Mouse (Mus musculus): ENCODE data around the gene Acot8. TPM values are rescaled to one million over a fixed set of nuclear protein-coding genes. Genes with fewer than 3 reads are reported as not detected.

Gene Acot8
- polyA plus RNA-seq (2015; fragmentation: Illumina TruSeq; extraction: RNeasy Lipid Tissue Mini Kit (QIAGEN cat#74804); ENCODE audit: low read depth, low replicate concordance): 20.2 TPM

GRCm38 (mm10) chr2:164804533-164805331 lies at the start of gene Acot8, which contains the start of gene Zswim3:
Acot8 (minus strand) TSS chr2:164804882.
Zswim3 (plus strand) TSS chr2:164805098.

GRCm38 (mm10) chr2:164833314-164833959 lies 28.8 kb upstream of the Acot8 start, which contains the start of gene Neurl2:
Neurl2 (minus strand) TSS chr2:164833456.

GRCm38 (mm10) chr2:164832748-164833301 lies 28.1 kb upstream of the Acot8 start, which contains the start of gene Ctsa:
Ctsa (plus strand) TSS chr2:164832873.

DNA sequence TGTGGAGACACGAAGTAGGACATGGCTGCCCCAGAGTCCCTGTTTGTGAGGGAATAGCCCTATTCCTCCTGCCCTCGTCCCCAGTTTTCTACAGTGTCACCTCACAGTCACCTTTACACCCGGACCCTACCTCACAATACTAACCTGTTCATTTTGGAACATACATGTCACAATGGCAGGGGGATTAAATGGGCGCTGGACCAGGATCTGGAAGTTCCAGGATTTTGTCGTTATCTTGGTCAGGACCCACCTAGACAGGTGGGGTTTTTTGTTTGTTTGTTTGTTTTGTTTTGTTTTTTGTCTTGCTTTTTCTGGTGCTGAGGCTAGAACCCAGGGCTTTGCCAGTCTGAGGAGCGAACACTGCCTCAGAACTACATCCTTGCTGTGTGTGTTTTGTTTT lies 23.8 kb upstream of the Acot8 start, which contains the start of gene Spata25:
Gene Spata25, minus strand, starts transcription at position 101 of the 400 bp plus-strand sequence.

GRCm38 (mm10) chr2:164822636-164823165 lies 18.0 kb upstream of the Acot8 start, which contains the start of gene Zswim1:
Zswim1 (plus strand) TSS chr2:164822686.

DNA sequence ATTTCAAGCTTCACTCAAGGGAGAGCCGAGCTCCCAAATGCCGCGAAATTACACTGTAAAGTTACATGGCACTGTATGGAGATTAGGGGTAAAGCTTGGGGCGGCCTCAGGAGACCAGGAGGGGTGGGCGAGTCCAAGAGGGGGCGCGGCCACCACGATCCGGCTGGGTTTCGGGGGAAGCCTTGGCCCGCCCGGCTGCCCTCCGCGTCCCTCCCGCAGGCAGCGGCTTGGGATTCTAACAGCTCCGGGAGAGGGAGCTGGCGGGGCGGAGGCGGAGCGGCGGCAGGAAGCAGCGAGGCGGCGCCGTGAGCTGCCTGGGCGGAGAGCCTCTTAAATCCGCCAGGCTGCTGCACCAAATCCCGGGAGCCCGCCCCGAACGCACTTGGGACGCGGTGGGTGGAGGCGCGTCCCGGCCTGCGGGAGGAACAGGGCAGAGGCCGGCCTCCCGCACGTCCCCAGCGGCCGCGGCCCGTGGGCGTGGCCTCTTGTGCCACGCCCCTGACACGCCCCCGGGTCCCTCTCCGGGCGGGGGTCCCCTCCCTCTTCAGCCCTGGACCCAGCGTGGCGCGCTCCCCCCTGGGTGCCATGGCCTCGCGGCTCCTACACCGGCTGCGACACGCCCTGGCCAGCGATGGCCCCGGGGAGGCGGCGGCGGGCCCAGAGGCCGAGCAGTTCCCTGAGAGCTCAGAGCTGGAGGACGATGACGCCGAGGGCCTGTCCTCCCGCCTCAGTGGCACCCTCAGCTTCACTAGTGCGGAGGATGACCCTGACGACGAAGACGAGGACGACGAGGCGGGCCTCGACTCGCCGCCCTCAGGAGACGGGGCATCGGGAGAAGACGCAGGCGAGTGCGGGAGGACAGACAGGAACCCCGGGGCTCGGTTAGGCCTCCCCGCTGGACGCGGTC lies 18.9 kb downstream of the Acot8 start, which contains the start of gene Snx21:
Gene Snx21, plus strand, starts transcription at position 343 of the 907 bp plus-strand sequence.

DNA sequence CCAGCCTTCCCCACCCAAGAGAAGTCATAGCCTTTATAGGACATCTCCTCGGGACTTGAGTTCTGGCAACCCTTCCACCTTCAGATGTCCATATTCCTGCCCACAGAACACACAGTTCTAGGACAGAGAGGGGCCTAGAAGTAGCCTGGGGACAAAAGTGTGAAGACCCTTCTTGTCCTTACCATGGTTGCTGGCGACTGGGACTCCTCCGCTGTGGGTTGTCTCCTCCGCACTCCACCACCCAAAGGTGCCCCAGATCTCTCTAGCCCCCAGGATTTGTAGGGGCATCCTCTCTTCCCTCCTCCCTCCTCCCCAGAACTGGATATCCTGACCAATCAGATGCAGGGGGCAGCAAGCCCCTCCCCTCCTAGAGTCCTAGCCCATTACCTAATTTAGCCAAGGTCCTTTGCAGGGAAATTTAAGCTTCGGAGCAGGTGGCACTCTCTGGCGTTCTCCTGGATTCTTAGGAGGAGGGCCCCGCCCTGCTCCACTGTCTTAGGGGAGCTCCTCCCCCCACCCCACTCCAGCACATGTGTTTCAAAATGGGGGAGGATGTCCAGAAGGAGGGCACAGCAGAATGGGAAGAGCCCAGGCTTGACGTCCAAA lies 25.1 kb downstream of the Acot8 start, which contains the start of gene Tnnc2:
Gene Tnnc2, minus strand, starts transcription at position 487 of the 606 bp plus-strand sequence.

GRCm38 (mm10) chr2:164769258-164770037 lies 35.2 kb downstream of the Acot8 start, which contains the start of gene Ube2c:
Ube2c (plus strand) TSS chr2:164769898.

DNA sequence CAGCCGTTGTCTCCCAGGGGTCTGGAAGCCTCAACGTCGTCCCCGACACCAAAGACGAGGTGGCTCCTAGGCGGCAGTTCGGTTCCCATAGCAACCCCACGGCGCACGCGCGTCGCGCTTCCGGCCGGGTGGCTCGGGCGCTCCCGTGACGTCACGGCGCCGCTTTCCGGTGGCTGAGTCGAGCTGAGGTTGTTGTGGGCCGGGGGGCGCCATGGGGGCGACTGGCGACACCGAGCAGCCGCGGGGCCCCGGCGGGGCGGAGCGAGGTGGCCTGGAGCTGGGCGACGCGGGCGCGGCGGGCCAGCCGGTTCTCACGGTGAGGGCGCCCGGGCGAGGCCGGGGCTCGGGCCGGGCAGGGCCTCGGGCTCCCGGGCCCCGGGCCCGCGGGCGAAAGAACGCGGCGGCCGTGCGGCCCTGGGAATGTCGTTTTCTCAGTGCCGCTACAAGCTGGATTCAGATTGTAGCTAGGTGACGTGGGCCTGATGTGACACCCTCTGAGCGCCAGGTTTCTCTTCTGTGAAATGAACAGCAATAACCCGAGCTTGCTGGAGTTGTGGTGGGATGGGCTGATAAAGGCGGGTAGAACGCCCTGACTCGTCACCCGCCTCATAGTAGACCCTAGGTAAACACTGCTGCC lies 58.7 kb downstream of the Acot8 start, which contains the start of the genes Wfdc3 and Dnttip1:
Gene Wfdc3, minus strand, starts transcription at position 89 of the 637 bp plus-strand sequence.
Gene Dnttip1, plus strand, starts transcription at position 141 of the 637 bp plus-strand sequence.

Other genes starting within 250 kb of the Acot8 start
- gene Wfdc2, start 242.5 kb downstream of the Acot8 start, polyA plus RNA-seq (2015; fragmentation: Illumina TruSeq; extraction: RNeasy Lipid Tissue Mini Kit (QIAGEN cat#74804); ENCODE audit: low read depth, low replicate concordance): 2.5 TPM
- not detected for gene Spint3, start 231.4 kb downstream of the Acot8 start, polyA plus RNA-seq (2015; fragmentation: Illumina TruSeq; extraction: RNeasy Lipid Tissue Mini Kit (QIAGEN cat#74804); ENCODE audit: low read depth, low replicate concordance)
- gene Wfdc6a, start 219.4 kb downstream of the Acot8 start, polyA plus RNA-seq (2015; fragmentation: Illumina TruSeq; extraction: RNeasy Lipid Tissue Mini Kit (QIAGEN cat#74804); ENCODE audit: low read depth, low replicate concordance): not detected
- not detected for gene Eppin, start 211.3 kb downstream of the Acot8 start, polyA plus RNA-seq (2015; fragmentation: Illumina TruSeq; extraction: RNeasy Lipid Tissue Mini Kit (QIAGEN cat#74804); ENCODE audit: low read depth, low replicate concordance)
- not detected for gene Wfdc6b, start 191.4 kb downstream of the Acot8 start, polyA plus RNA-seq (2015; fragmentation: Illumina TruSeq; extraction: RNeasy Lipid Tissue Mini Kit (QIAGEN cat#74804); ENCODE audit: low read depth, low replicate concordance)
- gene Wfdc8, start 191.3 kb downstream of the Acot8 start, polyA plus RNA-seq (2015; fragmentation: Illumina TruSeq; extraction: RNeasy Lipid Tissue Mini Kit (QIAGEN cat#74804); ENCODE audit: low read depth, low replicate concordance): not detected
- gene Wfdc16, start 166.1 kb downstream of the Acot8 start, polyA plus RNA-seq (2015; fragmentation: Illumina TruSeq; extraction: RNeasy Lipid Tissue Mini Kit (QIAGEN cat#74804); ENCODE audit: low read depth, low replicate concordance): not detected
- not detected for gene Wfdc10, start 148.8 kb downstream of the Acot8 start, polyA plus RNA-seq (2015; fragmentation: Illumina TruSeq; extraction: RNeasy Lipid Tissue Mini Kit (QIAGEN cat#74804); ENCODE audit: low read depth, low replicate concordance)
- not detected for gene Wfdc9, start 148.3 kb downstream of the Acot8 start, polyA plus RNA-seq (2015; fragmentation: Illumina TruSeq; extraction: RNeasy Lipid Tissue Mini Kit (QIAGEN cat#74804); ENCODE audit: low read depth, low replicate concordance)
- not detected for gene Wfdc11, start 130.8 kb downstream of the Acot8 start, polyA plus RNA-seq (2015; fragmentation: Illumina TruSeq; extraction: RNeasy Lipid Tissue Mini Kit (QIAGEN cat#74804); ENCODE audit: low read depth, low replicate concordance)
- not detected for gene Wfdc13, start 119.8 kb downstream of the Acot8 start, polyA plus RNA-seq (2015; fragmentation: Illumina TruSeq; extraction: RNeasy Lipid Tissue Mini Kit (QIAGEN cat#74804); ENCODE audit: low read depth, low replicate concordance)
- gene Spint4, start 106.4 kb downstream of the Acot8 start, polyA plus RNA-seq (2015; fragmentation: Illumina TruSeq; extraction: RNeasy Lipid Tissue Mini Kit (QIAGEN cat#74804); ENCODE audit: low read depth, low replicate concordance): not detected
- not detected for gene Spint5, start 89.6 kb downstream of the Acot8 start, polyA plus RNA-seq (2015; fragmentation: Illumina TruSeq; extraction: RNeasy Lipid Tissue Mini Kit (QIAGEN cat#74804); ENCODE audit: low read depth, low replicate concordance)
- 3.3 TPM for gene Wfdc3, start 59.0 kb downstream of the Acot8 start, polyA plus RNA-seq (2015; fragmentation: Illumina TruSeq; extraction: RNeasy Lipid Tissue Mini Kit (QIAGEN cat#74804); ENCODE audit: low read depth, low replicate concordance)
- gene Dnttip1, start 58.9 kb downstream of the Acot8 start, polyA plus RNA-seq (2015; fragmentation: Illumina TruSeq; extraction: RNeasy Lipid Tissue Mini Kit (QIAGEN cat#74804); ENCODE audit: low read depth, low replicate concordance): 27.1 TPM
- gene Ube2c, start 35.0 kb downstream of the Acot8 start, polyA plus RNA-seq (2015; fragmentation: Illumina TruSeq; extraction: RNeasy Lipid Tissue Mini Kit (QIAGEN cat#74804); ENCODE audit: low read depth, low replicate concordance): 1.4 TPM
- 2.1 TPM for gene Tnnc2, start 24.9 kb downstream of the Acot8 start, polyA plus RNA-seq (2015; fragmentation: Illumina TruSeq; extraction: RNeasy Lipid Tissue Mini Kit (QIAGEN cat#74804); ENCODE audit: low read depth, low replicate concordance)
- 39.8 TPM for gene Snx21, start 19.1 kb downstream of the Acot8 start, polyA plus RNA-seq (2015; fragmentation: Illumina TruSeq; extraction: RNeasy Lipid Tissue Mini Kit (QIAGEN cat#74804); ENCODE audit: low read depth, low replicate concordance)
- gene Zswim3, start 216 bp upstream of the Acot8 start, polyA plus RNA-seq (2015; fragmentation: Illumina TruSeq; extraction: RNeasy Lipid Tissue Mini Kit (QIAGEN cat#74804); ENCODE audit: low read depth, low replicate concordance): 6.9 TPM
- gene Zswim1, start 17.8 kb upstream of the Acot8 start, polyA plus RNA-seq (2015; fragmentation: Illumina TruSeq; extraction: RNeasy Lipid Tissue Mini Kit (QIAGEN cat#74804); ENCODE audit: low read depth, low replicate concordance): 18.1 TPM
- gene Spata25, start 23.7 kb upstream of the Acot8 start, polyA plus RNA-seq (2015; fragmentation: Illumina TruSeq; extraction: RNeasy Lipid Tissue Mini Kit (QIAGEN cat#74804); ENCODE audit: low read depth, low replicate concordance): not detected
- gene Ctsa, start 28.0 kb upstream of the Acot8 start, polyA plus RNA-seq (2015; fragmentation: Illumina TruSeq; extraction: RNeasy Lipid Tissue Mini Kit (QIAGEN cat#74804); ENCODE audit: low read depth, low replicate concordance): 111 TPM
- gene Neurl2, start 28.6 kb upstream of the Acot8 start, polyA plus RNA-seq (2015; fragmentation: Illumina TruSeq; extraction: RNeasy Lipid Tissue Mini Kit (QIAGEN cat#74804); ENCODE audit: low read depth, low replicate concordance): 2.1 TPM
- gene Pltp, start 52.8 kb upstream of the Acot8 start, polyA plus RNA-seq (2015; fragmentation: Illumina TruSeq; extraction: RNeasy Lipid Tissue Mini Kit (QIAGEN cat#74804); ENCODE audit: low read depth, low replicate concordance): 91.8 TPM
- 38.3 TPM for gene Pcif1, start 74.4 kb upstream of the Acot8 start, polyA plus RNA-seq (2015; fragmentation: Illumina TruSeq; extraction: RNeasy Lipid Tissue Mini Kit (QIAGEN cat#74804); ENCODE audit: low read depth, low replicate concordance)
- 15.6 TPM for gene Zfp335, start 106.9 kb upstream of the Acot8 start, polyA plus RNA-seq (2015; fragmentation: Illumina TruSeq; extraction: RNeasy Lipid Tissue Mini Kit (QIAGEN cat#74804); ENCODE audit: low read depth, low replicate concordance)
- gene Mmp9, start 135.9 kb upstream of the Acot8 start, polyA plus RNA-seq (2015; fragmentation: Illumina TruSeq; extraction: RNeasy Lipid Tissue Mini Kit (QIAGEN cat#74804); ENCODE audit: low read depth, low replicate concordance): 1.7 TPM
- 298 TPM for gene Slc12a5, start 155.9 kb upstream of the Acot8 start, polyA plus RNA-seq (2015; fragmentation: Illumina TruSeq; extraction: RNeasy Lipid Tissue Mini Kit (QIAGEN cat#74804); ENCODE audit: low read depth, low replicate concordance)
- gene Ncoa5, start 230.0 kb upstream of the Acot8 start, polyA plus RNA-seq (2015; fragmentation: Illumina TruSeq; extraction: RNeasy Lipid Tissue Mini Kit (QIAGEN cat#74804); ENCODE audit: low read depth, low replicate concordance): 40.9 TPM

Data from brain, adult 10 weeks (tissue).